Mouse (Mus musculus) kidney, embryonic 15.5 days (tissue): Measurements from ENCODE around the gene Vmn2r11. TPM values are rescaled to one million over a fixed set of nuclear protein-coding genes. Genes with fewer than 3 reads are reported as not detected.
"Not testable (repeated sequence)": the region's sequence is repeated elsewhere in the genome, so short reads cannot be mapped to it uniquely, and the experiment has no call there.

ENCODE experiments used
- ATAC-seq: fragments of 200-750 bp; cut with Nextera tagmentation; replicated peaks from 2 replicates; pipeline ENCODE4 v1.8.0; 2017; ENCODE audit warnings: moderate TSS enrichment; ENCODE audit not compliant: low FRiP score
- H3K27ac ChIP-seq: fragments of 300-500 bp; sonication (generic); 2 replicates; pipeline ENCODE4 v1.5.1; 2015; ENCODE audit warnings: mild to moderate bottlenecking, inconsistent platforms
- H3K27me3 ChIP-seq: fragments of 300-500 bp; sonication (generic); 2 replicates; pipeline ENCODE4 v1.6.1; 2015; ENCODE audit warnings: inconsistent platforms
- H3K36me3 ChIP-seq: fragments of 300-500 bp; sonication (generic); 2 replicates; pipeline ENCODE4 v1.6.1; 2015; ENCODE audit warnings: inconsistent platforms
- H3K4me1 ChIP-seq: fragments of 300-500 bp; sonication (generic); 2 replicates; pipeline ENCODE4 v1.6.1; 2015; ENCODE audit warnings: inconsistent platforms
- H3K4me2 ChIP-seq: fragments of 300-500 bp; sonication (generic); 2 replicates; pipeline ENCODE4 v1.6.1; 2015; ENCODE audit warnings: moderate library complexity, mild to moderate bottlenecking, inconsistent platforms
- H3K4me3 ChIP-seq: fragments of 300-500 bp; sonication (generic); replicated peaks from 2 replicates; pipeline ENCODE4 v1.5.1; 2015; ENCODE audit warnings: mild to moderate bottlenecking, inconsistent platforms
- H3K9ac ChIP-seq: fragments of 300-500 bp; sonication (generic); 2 replicates; pipeline ENCODE4 v1.6.1; 2015; ENCODE audit warnings: mild to moderate bottlenecking, inconsistent platforms
- H3K9me3 ChIP-seq: fragments of 300-500 bp; sonication (generic); replicated peaks from 2 replicates; pipeline ENCODE4 v1.6.1; 2016; ENCODE audit warnings: inconsistent platforms
- WGBS: fragments of 180-500 bp; shearing (Covaris S2); methylation state at CpG from one replicate; pipeline ENCODE4 v1.1.7; 2015; ENCODE audit warnings: mixed read lengths; 5-methylcytosine and 5-hydroxymethylcytosine counted together
- polyA plus RNA-seq: library from polyadenylated mRNA; unstranded; fragments of >200 nt; fragmentation: Nextera tagmentation; extraction: Ambion mirVana; gene quantifications from 2 replicates; pipeline ENCODE4 v1.2.1, GENCODE M21; 2015

The Vmn2r11 gene
- polyA plus RNA-seq = not detected in 2 replicates

GRCm38 (mm10) chr5:109059469-109059868, at the start of gene Vmn2r11:
TSS of gene Vmn2r11 (minus strand) at chr5:109059569.
- not testable (repeated sequence) for H3K4me1 ChIP-seq, H3K9ac ChIP-seq, H3K9me3 ChIP-seq, H3K27ac ChIP-seq, H3K4me2 ChIP-seq, H3K36me3 ChIP-seq, H3K4me3 ChIP-seq, ATAC-seq, H3K27me3 ChIP-seq
- 90% methylated on average over 3 of the region's 3 CpGs for WGBS

GRCm38 (mm10) chr5:109097850-109098249, 38.5 kb upstream of the Vmn2r11 start, which contains the start of gene Vmn2r12:
TSS of gene Vmn2r12 (minus strand) at chr5:109097950.
- not testable (repeated sequence) for H3K27ac ChIP-seq, H3K4me3 ChIP-seq, H3K27me3 ChIP-seq, H3K36me3 ChIP-seq, ATAC-seq, H3K4me2 ChIP-seq, H3K9me3 ChIP-seq, H3K9ac ChIP-seq, H3K4me1 ChIP-seq
- WGBS = 82% methylated on average over 5 of the region's 5 CpGs

- H3K4me2 ChIP-seq, ATAC-seq, H3K36me3 ChIP-seq, H3K9me3 ChIP-seq, H3K4me1 ChIP-seq, H3K27me3 ChIP-seq, H3K27ac ChIP-seq, H3K9ac ChIP-seq, H3K4me3 ChIP-seq: not testable (repeated sequence)
- 74% methylated on average over 3 of the region's 3 CpGs for WGBS
Measured at GRCm38 (mm10) chr5:109096482-109096881, 37.1 kb upstream of the Vmn2r11 start.

DNA sequence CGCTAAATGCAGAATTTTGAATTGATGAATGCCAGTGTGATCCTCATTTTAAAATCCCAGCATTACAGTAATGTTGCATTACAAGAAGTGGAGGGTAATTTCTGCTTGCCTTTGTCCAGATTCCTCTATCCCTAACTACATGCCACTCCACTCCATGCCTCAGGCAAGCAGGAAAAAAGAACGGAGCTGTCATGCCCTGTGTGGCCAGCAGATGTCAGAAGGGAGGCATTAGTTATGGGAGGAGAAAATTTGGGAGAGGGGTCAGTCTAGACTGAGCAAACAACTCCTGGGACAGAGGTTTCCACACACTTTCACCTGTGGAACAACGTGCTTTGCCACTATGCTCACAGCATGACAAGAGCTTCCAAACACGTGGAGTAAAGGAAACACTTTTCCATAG, 12.6 kb upstream of the Vmn2r11 start:
- H3K27ac ChIP-seq, H3K9me3 ChIP-seq, ATAC-seq: not testable (repeated sequence)

GRCm38 (mm10) chr5:109055286-109055685, 4.1 kb downstream of the Vmn2r11 start:
- WGBS = 76% methylated on average over 1 of the region's 1 CpGs
- H3K9ac ChIP-seq = no peak overlapping the region
- no peaks in the 10 kb centered on the region for H3K4me1 ChIP-seq
- H3K36me3 ChIP-seq = no peaks in the 10 kb centered on the region
- H3K4me3 ChIP-seq = no peak overlapping the region
- no peak overlapping the region for H3K27ac ChIP-seq
- H3K27me3 ChIP-seq = no peaks in the 10 kb centered on the region
- no peak overlapping the region for H3K4me2 ChIP-seq
- H3K9me3 ChIP-seq = 0 out of 2 replicates have a peak, but pooled peaks cover under 1% of the 10 kb centered on the region
- ATAC-seq = no peak

More for the DNA sequence above, 12.6 kb upstream of the Vmn2r11 start:
- H3K4me2 ChIP-seq, H3K4me1 ChIP-seq, H3K27me3 ChIP-seq, H3K9ac ChIP-seq, H3K36me3 ChIP-seq, H3K4me3 ChIP-seq: not testable (repeated sequence)
- 48% methylated on average over 4 of the region's 4 CpGs for WGBS

DNA sequence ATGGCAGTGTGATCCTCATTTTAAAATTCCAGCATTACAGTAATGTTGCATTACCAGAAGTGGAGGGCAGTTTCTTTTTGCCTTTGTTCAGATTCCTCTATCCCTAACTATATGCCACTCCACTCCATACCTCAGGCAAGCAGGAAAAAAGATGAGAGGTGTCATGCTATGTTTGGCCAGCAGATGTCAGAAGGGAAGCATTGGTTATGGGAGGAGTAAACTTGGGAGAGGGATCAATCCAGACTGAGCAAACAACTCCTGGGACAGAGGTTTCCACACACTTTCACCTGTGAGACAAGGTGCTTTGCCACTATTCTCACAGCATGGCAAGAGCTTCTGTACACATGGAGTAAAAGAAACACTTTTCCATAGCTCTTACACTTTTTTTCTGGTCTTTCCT, 26.8 kb downstream of the Vmn2r11 start:
- Histone ChIP-seq H3K4me1 (no peaks in the 10 kb centered on the region), H3K9ac (no peak overlapping the region), H3K4me3 (no peak overlapping the region), H3K36me3 (no peaks in the 10 kb centered on the region), H3K4me2 (no peak overlapping the region), H3K27me3 (no peaks in the 10 kb centered on the region), H3K27ac (no peak overlapping the region), H3K9me3 (no peaks in the 10 kb centered on the region)
- ATAC-seq = no peak

DNA sequence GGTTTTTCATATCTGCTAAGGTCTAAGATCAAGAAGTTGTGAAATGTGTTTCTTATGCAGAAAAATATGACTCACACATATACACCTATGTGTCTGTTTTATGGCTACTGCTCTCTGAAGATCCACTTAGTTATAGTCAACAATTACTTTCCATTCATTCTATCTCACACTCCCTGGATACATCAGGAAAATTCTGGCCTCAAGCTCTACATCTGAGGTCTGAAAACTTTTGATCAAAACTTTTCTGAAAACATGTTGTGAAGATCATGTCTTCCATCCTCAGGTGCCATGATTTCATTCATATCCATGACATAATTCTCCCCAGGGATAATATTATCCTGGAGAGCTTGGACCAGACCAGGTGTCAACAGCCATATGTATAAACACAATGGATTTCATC, 52.9 kb downstream of the Vmn2r11 start, which contains the start of gene Vmn2r10:
Gene Vmn2r10 (minus strand): TSS at position 101 of the 400 bp plus-strand sequence.
- not testable (repeated sequence) for H3K36me3 ChIP-seq, H3K9me3 ChIP-seq, H3K4me2 ChIP-seq, H3K9ac ChIP-seq, H3K27ac ChIP-seq, H3K27me3 ChIP-seq, H3K4me1 ChIP-seq, H3K4me3 ChIP-seq, ATAC-seq

Other genes starting within 250 kb of the Vmn2r11 start
- not detected in 2 replicates for gene Vmn2r9, start 207.0 kb downstream of the Vmn2r11 start, polyA plus RNA-seq
- not detected in 2 replicates for gene Vmn2r10, start 53.0 kb downstream of the Vmn2r11 start, polyA plus RNA-seq
- not detected in 2 replicates for gene Vmn2r12, start 38.4 kb upstream of the Vmn2r11 start, polyA plus RNA-seq
- gene Vmn2r13, start 132.6 kb upstream of the Vmn2r11 start, polyA plus RNA-seq = not detected in 2 replicates
- not detected in 2 replicates for gene Vmn2r14, start 165.1 kb upstream of the Vmn2r11 start, polyA plus RNA-seq
- gene Vmn2r15, start 238.1 kb upstream of the Vmn2r11 start, polyA plus RNA-seq = not detected in 2 replicates